Mouse (Mus musculus) ES-E14 (cell line): Measurements from ENCODE around the gene Cblb. TPM values are rescaled to one million over a fixed set of nuclear protein-coding genes. Genes with fewer than 3 reads are reported as not detected.

ENCODE experiments used
- DNase-seq: peaks from one replicate; pipeline ENCODE4 v3.0.0-alpha.2; 2013; ENCODE audit warnings: low read depth, low spot score
- H3K27ac ChIP-seq: 2 replicates; pipeline ENCODE4 v1.5.1; 2012; ENCODE audit warnings: low read depth, mild to moderate bottlenecking, low read length, moderate library complexity, mixed read lengths; ENCODE audit not compliant: poor library complexity, insufficient read depth, severe bottlenecking
- H3K36me3 ChIP-seq: 2 replicates; pipeline ENCODE4 v1.6.1; 2012; ENCODE audit warnings: mild to moderate bottlenecking, low read length, moderate library complexity, mixed read lengths; ENCODE audit not compliant: control insufficient read depth, poor library complexity, insufficient read depth, severe bottlenecking
- H3K4me1 ChIP-seq, 2 experiments: fragments of 150-350 bp in 1 of 2; sonication (generic) in 1 of 2; 2 replicates each; pipeline ENCODE4 v1.6.1; 2012; ENCODE audit warnings: low read length in 2 of 2, mild to moderate bottlenecking in 1 of 2, mixed read lengths in 1 of 2; ENCODE audit not compliant: control insufficient read depth in 2 of 2, insufficient read depth in 2 of 2, poor library complexity in 1 of 2
- H3K4me3 ChIP-seq, 2 experiments: fragments of 150-350 bp in 1 of 2; sonication (generic) in 1 of 2; 2 replicates each; pipeline ENCODE4 v1.5.1; 2012; ENCODE audit warnings: low read length in 2 of 2, low read depth in 1 of 2, mild to moderate bottlenecking in 1 of 2, mixed read lengths in 1 of 2; ENCODE audit not compliant: insufficient read depth in 1 of 2, poor library complexity in 1 of 2, severe bottlenecking in 1 of 2
- H3K9ac ChIP-seq: 2 replicates; pipeline ENCODE4 v1.6.1; 2012; ENCODE audit warnings: low read depth, mild to moderate bottlenecking, low read length, mixed read lengths; ENCODE audit not compliant: poor library complexity, insufficient read depth, severe bottlenecking
- H3K9me3 ChIP-seq: fragments of 150-350 bp; sonication (generic); 2 replicates; pipeline ENCODE4 v1.6.1; 2012; ENCODE audit warnings: low read depth, mild to moderate bottlenecking, low read length; ENCODE audit not compliant: control insufficient read depth, insufficient read depth
- CHD2 ChIP-seq: IDR thresholded peaks from 2 replicates; pipeline ENCODE4 v1.6.1; 2014; ENCODE audit warnings: mild to moderate bottlenecking, low read depth, low read length, inconsistent platforms
- HCFC1 ChIP-seq: IDR thresholded peaks from 2 replicates; pipeline ENCODE4 v1.6.1; 2012; ENCODE audit warnings: low read length, inconsistent platforms, borderline replicate concordance; ENCODE audit not compliant: insufficient read depth
- MAFK ChIP-seq: IDR thresholded peaks from 2 replicates; pipeline ENCODE4 v1.6.1; 2014; ENCODE audit warnings: mild to moderate bottlenecking, low read depth, low read length, inconsistent platforms; ENCODE audit not compliant: insufficient read depth
- ZC3H11A ChIP-seq: IDR thresholded peaks from 2 replicates; pipeline ENCODE4 v1.6.1; 2012; ENCODE audit warnings: low read depth, mild to moderate bottlenecking, inconsistent platforms, low read length, borderline replicate concordance
- ZNF384 ChIP-seq: IDR thresholded peaks from 2 replicates; pipeline ENCODE4 v1.6.1; 2012; ENCODE audit warnings: low read depth, low read length, inconsistent platforms
- in situ Hi-C, 2 experiments: fragments of 600-800 bp; cut with MboI; formaldehyde crosslinking; loops; one replicate each; pipeline ENCODE4 v1.15.1; 2025; ENCODE audit warnings: low sequenced_read_pairs in 2 of 2, inconsistent platforms in 1 of 2; ENCODE audit not compliant: unreplicated experiment in 2 of 2
- total RNA-seq: library from RNA; depleted of rRNA; stranded (reverse); fragments of 300-350 nt; gene quantifications from 2 replicates; pipeline ENCODE4 v1.2.3, GENCODE M21; 2012

Cblb gene
- total RNA-seq, 1 experiment = 5.1 TPM

- Histone ChIP-seq H3K27ac (no peak overlapping the region), H3K9ac (no peak overlapping the region), H3K36me3 (no peaks in the 10 kb centered on the region), H3K4me3 (no peak overlapping the region), H3K9me3 (no peaks in the 10 kb centered on the region), H3K4me1 (no peaks in the 10 kb centered on the region)
- TF ChIP-seq HCFC1 (no peak), MAFK (no peak), ZC3H11A (no peak), CHD2 (no peak), ZNF384 (no peak)
- in situ Hi-C loops = no loop called here
- DNase-seq = no peak
These were observed 43.0 kb upstream of the Cblb start for GRCm38 (mm10) chr16:51988027-51988426.

GRCm38 (mm10) chr16:51989259-51989658 is 41.8 kb upstream of the Cblb start:
- no peaks in the 10 kb centered on the region for H3K36me3 ChIP-seq
- TF ChIP-seq MAFK = no peak
- no peak for TF ChIP-seq CHD2
- TF ChIP-seq ZC3H11A = no peak
- no peak for DNase-seq
- no peaks in the 10 kb centered on the region for H3K9me3 ChIP-seq
- no peak overlapping the region for H3K4me3 ChIP-seq
- no peak overlapping the region for H3K27ac ChIP-seq
- H3K9ac ChIP-seq = no peak overlapping the region
- no peaks in the 10 kb centered on the region for H3K4me1 ChIP-seq
- in situ Hi-C loops = no loop called here

- H3K9me3 ChIP-seq = no peaks in the 10 kb centered on the region
- TF ChIP-seq ZNF384 (no peak), HCFC1 (no peak), MAFK (no peak), CHD2 (no peak), ZC3H11A (no peak)
- no peak overlapping the region for H3K4me3 ChIP-seq
- DNase-seq = no peak
- no peaks in the 10 kb centered on the region for H3K4me1 ChIP-seq
- H3K36me3 ChIP-seq = no peaks in the 10 kb centered on the region
- no peak overlapping the region for H3K9ac ChIP-seq
- in situ Hi-C loops = no loop called here
- no peak overlapping the region for H3K27ac ChIP-seq
These were observed 31.0 kb upstream of the Cblb start for GRCm38 (mm10) chr16:52000043-52000442.

GRCm38 (mm10) chr16:52000801-52001200 is 30.2 kb upstream of the Cblb start:
- H3K27ac ChIP-seq = no peak overlapping the region
- H3K9ac ChIP-seq = no peak overlapping the region
- no peak for TF ChIP-seq ZNF384
- no peak for TF ChIP-seq ZC3H11A
- TF ChIP-seq MAFK = no peak
- DNase-seq = no peak
- H3K9me3 ChIP-seq = no peaks in the 10 kb centered on the region
- H3K36me3 ChIP-seq = no peaks in the 10 kb centered on the region
- no peak overlapping the region for H3K4me3 ChIP-seq
- H3K4me1 ChIP-seq = no peaks in the 10 kb centered on the region
- in situ Hi-C loops = no loop called here

GRCm38 (mm10) chr16:52007006-52007405 is 24.0 kb upstream of the Cblb start:
- no peak overlapping the region for H3K9ac ChIP-seq
- DNase-seq = no peak
- H3K4me3 ChIP-seq = no peak overlapping the region
- no peak overlapping the region for H3K27ac ChIP-seq
- no peaks in the 10 kb centered on the region for H3K9me3 ChIP-seq
- H3K36me3 ChIP-seq = no peaks in the 10 kb centered on the region
- H3K4me1 ChIP-seq = no peaks in the 10 kb centered on the region
- no peak for TF ChIP-seq ZNF384
- no peak for TF ChIP-seq HCFC1
- TF ChIP-seq CHD2 = no peak
- no peak for TF ChIP-seq MAFK
- no peak for TF ChIP-seq ZC3H11A
- in situ Hi-C loops = no loop called here
